Mouse (Mus musculus) hindbrain, embryonic 15.5 days (tissue): Measurements from ENCODE around the gene Chchd10. TPM values are rescaled to one million over a fixed set of nuclear protein-coding genes. Genes with fewer than 3 reads are reported as not detected.
"Not testable (repeated sequence)": the region's sequence is repeated elsewhere in the genome, so short reads cannot be mapped to it uniquely, and the experiment has no call there.

ENCODE experiments used
- ATAC-seq: fragments of 200-750 bp; cut with Nextera tagmentation; 2 replicates; pipeline ENCODE4 v1.8.0; 2017; ENCODE audit warnings: low read depth, moderate number of reproducible peaks, moderate TSS enrichment; ENCODE audit not compliant: low FRiP score
- H3K27ac ChIP-seq: fragments of 300-500 bp; sonication (generic); replicated peaks from 2 replicates; pipeline ENCODE4 v1.5.1; 2015; ENCODE audit warnings: mild to moderate bottlenecking, inconsistent platforms
- H3K27me3 ChIP-seq: fragments of 300-500 bp; sonication (generic); 2 replicates; pipeline ENCODE4 v1.6.1; 2015; ENCODE audit warnings: control low read depth, inconsistent platforms
- H3K36me3 ChIP-seq: fragments of 300-500 bp; sonication (generic); 2 replicates; pipeline ENCODE4 v1.6.1; 2015; ENCODE audit warnings: control low read depth, inconsistent platforms
- H3K4me1 ChIP-seq: fragments of 300-500 bp; sonication (generic); replicated peaks from 2 replicates; pipeline ENCODE4 v1.6.1; 2015; ENCODE audit warnings: control low read depth, inconsistent platforms
- H3K4me2 ChIP-seq: fragments of 300-500 bp; sonication (generic); 2 replicates; pipeline ENCODE4 v1.6.1; 2015; ENCODE audit warnings: moderate library complexity, mild to moderate bottlenecking, inconsistent platforms
- H3K4me3 ChIP-seq: fragments of 300-500 bp; sonication (generic); 2 replicates; pipeline ENCODE4 v1.5.1; 2015; ENCODE audit warnings: mild to moderate bottlenecking, inconsistent platforms
- H3K9ac ChIP-seq: fragments of 300-500 bp; sonication (generic); 2 replicates; pipeline ENCODE4 v1.6.1; 2015; ENCODE audit warnings: inconsistent platforms
- H3K9me3 ChIP-seq: fragments of 300-500 bp; sonication (generic); 2 replicates; pipeline ENCODE4 v1.6.1; 2016; ENCODE audit warnings: control low read depth, inconsistent platforms
- WGBS: fragments of 180-500 bp; shearing (Covaris S2); methylation state at CpG from one replicate; pipeline ENCODE4 v1.1.7; 2015; 5-methylcytosine and 5-hydroxymethylcytosine counted together
- polyA plus RNA-seq: library from polyadenylated mRNA; unstranded; fragments of >200 nt; fragmentation: Nextera tagmentation; extraction: Ambion mirVana; gene quantifications from 2 replicates; pipeline ENCODE4 v1.2.1, GENCODE M21; 2015

Chchd10 gene
- 139 and 143 TPM in 2 replicates for polyA plus RNA-seq

DNA sequence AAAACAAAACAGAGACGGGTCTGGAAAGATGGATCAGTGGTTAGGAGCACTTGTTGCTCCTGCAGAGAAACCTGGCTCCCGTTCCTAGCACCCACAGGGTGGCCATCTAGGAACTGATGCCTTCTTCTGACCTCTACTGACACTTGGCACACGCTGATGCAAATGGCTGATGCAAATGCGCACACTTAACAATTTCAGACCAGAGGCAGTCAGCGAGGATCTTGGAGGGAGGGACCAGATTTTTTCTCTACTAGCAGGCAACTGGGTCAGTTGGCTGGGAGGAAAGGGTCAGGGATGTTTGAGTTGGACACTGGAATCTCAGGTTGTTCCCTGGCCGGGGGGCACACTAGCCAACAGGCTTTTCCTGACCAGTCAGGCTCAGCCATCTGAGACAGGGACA lies at the start of gene Chchd10:
Gene Chchd10 (plus strand): TSS at position 240 of the 400 bp plus-strand sequence.
- 13% methylated on average over 6 of the region's 6 CpGs for WGBS
- Histone ChIP-seq H3K27me3 (peaks cover 14% of the 10 kb centered on the region; the same call in 1 of the 2 replicates), H3K4me2 (peak within 1 kb of the TSS; percentile 90), H3K4me3 (peak within 1 kb of the TSS; percentile 44), H3K27ac (no peak within 1 kb of the TSS), H3K4me1 (peaks cover 50% of the 10 kb centered on the region), H3K36me3 (no peaks in the 10 kb centered on the region), H3K9ac (peak within 1 kb of the TSS; percentile 65), H3K9me3 (no peaks in the 10 kb centered on the region)
- no peak for ATAC-seq

DNA sequence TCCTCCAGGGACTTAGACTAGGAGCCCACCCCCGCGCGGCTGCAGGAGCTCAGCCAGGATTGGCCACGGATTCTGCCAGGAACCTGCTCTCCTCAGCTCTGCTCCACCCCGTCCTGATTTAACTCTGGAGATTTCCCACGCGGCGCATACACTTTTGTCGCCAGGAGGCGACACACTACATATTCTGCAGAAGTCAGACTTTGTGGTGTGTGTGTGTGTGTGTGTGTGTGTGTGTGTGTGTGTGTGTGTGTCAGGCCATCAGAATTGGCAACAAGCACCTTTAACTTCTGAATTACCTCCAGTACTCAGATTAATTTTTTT lies 49.7 kb upstream of the Chchd10 start:
- no peaks in the 10 kb centered on the region for H3K9me3 ChIP-seq
- 0 out of 2 replicates have a peak overlapping the region, but pooled peaks have one; percentile 25 for H3K27ac ChIP-seq
- H3K9ac ChIP-seq = 0 out of 2 replicates have a peak overlapping the region, but pooled peaks have one; percentile 16
- peak overlapping the region; percentile 37 for H3K4me2 ChIP-seq
- ATAC-seq = peak; percentile 73; the same call in 1 of the 2 replicates
- no peaks in the 10 kb centered on the region for H3K27me3 ChIP-seq
- no peaks in the 10 kb centered on the region for H3K36me3 ChIP-seq
- 0 out of 2 replicates have a peak overlapping the region, but pooled peaks have one; percentile 7 for H3K4me3 ChIP-seq
- peaks cover 17% of the 10 kb centered on the region for H3K4me1 ChIP-seq
- 2% methylated on average over 10 of the region's 10 CpGs for WGBS

DNA sequence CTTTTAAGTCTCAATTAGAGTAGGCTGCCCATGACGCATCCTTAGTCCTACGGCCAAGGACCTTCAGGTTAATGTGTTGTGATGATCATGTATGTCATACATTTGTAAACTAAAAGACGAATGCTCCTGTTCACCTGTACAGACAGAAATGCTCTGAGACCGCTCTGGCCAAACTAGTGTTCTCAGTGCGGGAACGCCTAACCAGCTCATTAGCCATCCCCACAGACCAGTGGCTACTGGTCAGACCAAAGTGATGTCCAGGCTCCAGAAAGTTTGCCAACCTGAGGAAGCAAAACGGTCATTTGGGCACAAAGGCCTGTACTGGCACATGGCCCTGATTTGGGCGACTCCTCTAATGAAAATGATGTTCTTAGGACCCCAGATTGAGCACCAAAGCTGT lies 48.2 kb upstream of the Chchd10 start:
- H3K27ac ChIP-seq = no peak overlapping the region

DNA sequence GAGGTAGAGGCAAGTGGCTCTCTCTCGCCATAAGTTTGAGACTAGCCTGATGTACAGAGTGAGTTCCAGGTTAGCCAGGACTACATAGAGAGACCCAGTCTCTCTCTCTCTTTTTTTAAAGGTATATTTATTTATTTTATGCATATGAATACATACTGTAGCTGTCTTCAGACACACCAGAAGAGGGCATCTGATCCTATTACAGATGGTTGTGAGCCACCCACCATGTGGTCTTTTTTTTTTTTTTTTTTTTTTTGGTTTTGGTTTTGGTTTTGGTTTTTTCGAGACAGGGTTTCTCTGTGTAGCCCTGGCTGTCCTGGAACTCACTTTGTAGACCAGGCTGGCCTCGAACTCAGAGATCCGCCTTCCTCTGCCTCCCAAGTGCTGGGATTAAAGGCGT lies 45.4 kb upstream of the Chchd10 start:
- H3K4me2 ChIP-seq = not testable (repeated sequence)

More for the DNA sequence above, 48.2 kb upstream of the Chchd10 start:
- no peak for ATAC-seq
- Histone ChIP-seq H3K4me2 (no peak overlapping the region), H3K36me3 (no peaks in the 10 kb centered on the region), H3K4me3 (no peak overlapping the region), H3K4me1 (peaks cover 17% of the 10 kb centered on the region), H3K9me3 (no peaks in the 10 kb centered on the region), H3K9ac (no peak overlapping the region), H3K27me3 (no peaks in the 10 kb centered on the region)
- 97% methylated on average over 8 of the region's 8 CpGs for WGBS

DNA sequence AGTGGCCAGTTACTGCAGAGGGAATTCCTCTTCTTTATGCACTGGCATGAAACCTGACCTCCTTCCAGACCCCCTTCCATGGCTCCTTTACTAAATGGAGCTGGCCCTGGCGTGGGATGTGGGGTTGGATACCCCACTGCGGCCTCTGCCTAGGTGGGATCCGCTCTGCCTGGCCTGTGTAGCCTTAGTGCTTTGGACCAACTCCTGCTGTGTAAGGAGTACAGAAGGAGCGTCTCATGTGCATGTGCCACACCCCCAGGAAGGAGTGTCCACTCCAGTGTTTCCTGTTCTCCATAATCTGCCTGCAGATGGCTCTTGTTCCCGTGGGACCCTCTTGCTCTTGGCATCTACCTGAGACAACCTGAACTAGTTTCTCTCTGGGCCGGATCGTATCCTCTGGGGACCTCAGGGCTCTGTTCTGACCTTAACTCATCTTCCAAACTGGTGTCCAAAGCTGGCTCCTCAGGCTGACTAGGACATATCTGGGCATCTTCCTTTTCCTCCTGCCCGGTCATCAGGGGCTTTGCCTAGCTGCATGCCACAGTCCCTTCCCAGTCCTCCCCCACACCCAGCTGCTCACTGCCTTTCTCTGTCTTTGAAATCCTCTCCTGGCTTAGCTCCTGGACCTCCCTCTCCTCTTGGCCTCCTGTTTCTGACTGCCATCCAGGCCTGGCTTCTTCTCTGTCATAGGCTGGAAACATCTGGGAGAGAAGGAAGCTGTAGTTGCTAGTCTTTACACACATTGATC lies 43.4 kb upstream of the Chchd10 start:
- no peak for ATAC-seq
- 57% methylated on average over 8 of the region's 8 CpGs for WGBS

More for the DNA sequence above, 45.4 kb upstream of the Chchd10 start:
- not testable (repeated sequence) for H3K36me3 ChIP-seq, ATAC-seq, H3K9ac ChIP-seq, H3K4me1 ChIP-seq, H3K4me3 ChIP-seq, H3K27ac ChIP-seq, H3K27me3 ChIP-seq, H3K9me3 ChIP-seq
- 89% methylated on average over 5 of the region's 5 CpGs for WGBS

DNA sequence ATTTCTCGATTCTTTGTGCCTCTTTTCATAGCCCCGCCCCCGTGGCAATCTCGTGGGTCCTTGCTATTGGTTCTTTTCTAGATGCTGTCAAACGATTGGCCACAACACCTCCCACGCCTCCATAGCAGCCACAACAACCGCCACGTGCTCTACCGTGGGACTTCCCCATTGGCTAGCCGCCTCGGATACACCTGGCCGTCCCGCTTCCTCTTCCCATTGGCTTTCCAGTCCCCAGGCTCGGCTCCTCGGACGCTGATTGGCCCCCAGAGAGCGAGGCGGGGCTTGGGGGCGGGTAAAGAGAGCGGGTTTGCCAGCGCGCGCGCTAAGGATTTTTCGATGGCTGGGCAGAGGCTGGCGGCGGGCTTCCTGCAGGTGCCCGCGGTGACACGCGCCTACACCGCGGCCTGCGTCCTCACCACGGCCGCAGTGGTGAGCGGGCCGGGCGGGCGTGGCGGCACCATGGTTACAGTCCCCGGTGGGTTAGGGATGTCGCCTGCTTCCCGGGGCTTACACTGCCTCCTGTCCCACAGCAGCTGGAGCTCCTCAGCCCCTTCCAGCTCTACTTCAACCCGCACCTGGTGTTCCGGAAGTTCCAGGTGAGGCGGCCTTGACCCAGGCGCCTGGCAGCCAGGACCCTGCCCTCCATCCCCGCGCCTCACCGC lies 39.7 kb upstream of the Chchd10 start, which contains the start of gene Derl3:
Gene Derl3 (plus strand): TSS at position 325 of the 662 bp plus-strand sequence.
- Histone ChIP-seq H3K36me3 (peaks cover 29% of the 10 kb centered on the region), H3K4me3 (peak within 1 kb of the TSS; percentile 35), H3K9ac (0 out of 2 replicates have a peak within 1 kb of the TSS, but pooled peaks have one; percentile 17), H3K27me3 (no peaks in the 10 kb centered on the region), H3K4me2 (peak within 1 kb of the TSS; percentile 80), H3K27ac (0 out of 2 replicates have a peak within 1 kb of the TSS, but pooled peaks have one; percentile 5), H3K4me1 (peaks cover 6% of the 10 kb centered on the region), H3K9me3 (no peaks in the 10 kb centered on the region)
- ATAC-seq = peak; percentile 99
- 2% methylated on average over 51 of the region's 51 CpGs for WGBS

More for the DNA sequence above, 43.4 kb upstream of the Chchd10 start:
- no peak overlapping the region for H3K9ac ChIP-seq
- no peak overlapping the region for H3K27ac ChIP-seq
- no peak overlapping the region for H3K4me3 ChIP-seq
- no peak overlapping the region for H3K4me2 ChIP-seq
- no peaks in the 10 kb centered on the region for H3K27me3 ChIP-seq
- H3K9me3 ChIP-seq = no peaks in the 10 kb centered on the region
- H3K36me3 ChIP-seq = no peaks in the 10 kb centered on the region
- peaks cover 6% of the 10 kb centered on the region for H3K4me1 ChIP-seq

DNA sequence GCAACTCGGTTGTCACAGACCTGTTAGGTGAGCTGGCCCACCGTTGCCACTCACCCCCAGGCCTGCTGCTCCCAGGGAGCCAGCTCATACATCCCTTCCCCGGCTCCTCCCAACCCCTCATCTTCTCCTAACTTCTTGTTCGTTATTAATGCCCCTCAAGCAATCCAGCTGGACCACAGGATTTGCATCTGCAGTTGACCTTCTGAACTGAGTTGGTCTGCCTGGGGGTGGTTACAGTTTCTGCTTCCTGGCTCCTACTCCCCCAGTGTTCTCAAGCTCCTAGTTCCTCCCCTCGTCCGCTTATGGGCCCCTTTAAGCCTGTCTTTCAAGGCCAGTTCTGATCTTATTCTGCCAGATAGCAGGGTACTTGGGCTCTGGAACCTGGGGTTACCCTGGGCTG lies 38.3 kb upstream of the Chchd10 start:
- Histone ChIP-seq H3K4me1 (peaks cover 10% of the 10 kb centered on the region), H3K9me3 (no peaks in the 10 kb centered on the region), H3K4me3 (no peak overlapping the region), H3K27me3 (no peaks in the 10 kb centered on the region), H3K36me3 (peaks cover 38% of the 10 kb centered on the region), H3K27ac (no peak overlapping the region), H3K4me2 (no peak overlapping the region), H3K9ac (no peak overlapping the region)
- 82% methylated on average over 6 of the region's 6 CpGs for WGBS
- ATAC-seq = no peak

DNA sequence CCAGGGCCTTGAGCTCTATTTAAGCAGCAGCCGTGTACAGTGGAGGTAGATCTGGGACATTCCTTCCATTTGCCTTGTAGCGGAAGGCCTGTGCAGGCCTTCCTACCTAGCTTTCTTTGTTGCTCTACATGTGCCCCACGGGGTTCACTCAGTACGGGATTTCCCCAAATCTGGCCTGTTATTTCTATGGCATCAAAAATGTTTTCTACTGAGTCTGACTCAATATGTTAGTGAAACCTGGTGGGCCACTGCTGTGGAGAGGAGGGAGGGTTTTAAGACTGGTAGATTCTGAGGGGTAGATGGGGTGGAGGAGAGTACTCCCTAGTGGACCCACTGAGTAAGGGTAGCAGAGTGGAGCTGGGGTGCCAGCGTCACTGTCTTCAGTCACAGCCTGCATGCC lies 37.2 kb upstream of the Chchd10 start:
- Histone ChIP-seq H3K27ac (no peak overlapping the region), H3K27me3 (no peaks in the 10 kb centered on the region), H3K36me3 (peaks cover 47% of the 10 kb centered on the region), H3K4me3 (no peak overlapping the region), H3K9me3 (no peaks in the 10 kb centered on the region), H3K9ac (no peak overlapping the region), H3K4me2 (no peak overlapping the region), H3K4me1 (peaks cover 10% of the 10 kb centered on the region)
- no peak for ATAC-seq
- WGBS = 94% methylated on average over 5 of the region's 5 CpGs

DNA sequence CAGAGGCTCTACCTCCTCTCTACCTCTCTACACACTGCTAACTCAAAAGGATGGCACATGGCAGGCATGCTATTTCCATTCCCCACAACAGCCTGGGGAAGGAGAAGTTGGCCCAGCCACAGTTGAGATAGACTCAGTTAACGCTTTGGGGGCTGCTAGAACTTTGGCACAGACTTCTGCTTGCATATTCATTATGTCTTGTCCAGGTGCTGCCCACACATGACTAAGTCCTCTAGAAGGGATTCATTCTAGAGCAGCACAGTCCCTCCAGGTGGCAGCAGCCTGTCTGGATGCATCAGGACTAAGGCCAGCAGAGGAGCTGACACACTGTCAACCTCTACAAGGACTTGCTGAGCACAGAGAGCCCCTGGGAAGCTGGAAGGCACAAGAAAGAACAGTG lies 36.7 kb upstream of the Chchd10 start:
- Histone ChIP-seq H3K27me3 (no peaks in the 10 kb centered on the region), H3K9ac (no peak overlapping the region), H3K36me3 (peaks cover 52% of the 10 kb centered on the region), H3K4me1 (peaks cover 10% of the 10 kb centered on the region), H3K27ac (no peak overlapping the region), H3K4me2 (no peak overlapping the region), H3K9me3 (no peaks in the 10 kb centered on the region), H3K4me3 (no peak overlapping the region)
- 93% methylated on average over 1 of the region's 1 CpGs for WGBS
- ATAC-seq = no peak

DNA sequence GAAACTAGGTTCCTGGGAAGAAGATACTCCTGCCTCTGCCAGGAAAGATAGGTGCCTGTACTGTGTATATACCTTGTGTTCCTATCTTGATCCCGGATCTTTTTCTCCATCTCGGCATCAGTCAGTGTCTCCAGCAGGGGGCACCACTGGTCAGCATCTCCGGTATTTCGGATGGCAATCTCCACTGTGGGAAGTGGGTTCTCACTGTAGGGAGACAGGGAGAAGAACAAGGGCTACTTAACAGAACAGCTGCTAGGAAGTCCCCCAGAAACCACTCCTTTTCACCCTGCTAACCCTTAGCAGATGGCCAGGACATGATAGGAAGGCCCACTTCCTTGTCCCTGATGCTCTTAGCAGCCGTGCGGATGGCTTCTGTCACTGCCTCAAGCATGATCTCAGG lies 35.6 kb upstream of the Chchd10 start:
- Histone ChIP-seq H3K4me3 (no peak overlapping the region), H3K9ac (no peak overlapping the region), H3K27me3 (no peaks in the 10 kb centered on the region), H3K27ac (no peak overlapping the region), H3K9me3 (no peaks in the 10 kb centered on the region), H3K4me1 (peaks cover 10% of the 10 kb centered on the region), H3K36me3 (peaks cover 64% of the 10 kb centered on the region), H3K4me2 (no peak overlapping the region)
- no peak for ATAC-seq
- 29% methylated on average over 6 of the region's 6 CpGs for whole genome bisulfite sequencing

DNA sequence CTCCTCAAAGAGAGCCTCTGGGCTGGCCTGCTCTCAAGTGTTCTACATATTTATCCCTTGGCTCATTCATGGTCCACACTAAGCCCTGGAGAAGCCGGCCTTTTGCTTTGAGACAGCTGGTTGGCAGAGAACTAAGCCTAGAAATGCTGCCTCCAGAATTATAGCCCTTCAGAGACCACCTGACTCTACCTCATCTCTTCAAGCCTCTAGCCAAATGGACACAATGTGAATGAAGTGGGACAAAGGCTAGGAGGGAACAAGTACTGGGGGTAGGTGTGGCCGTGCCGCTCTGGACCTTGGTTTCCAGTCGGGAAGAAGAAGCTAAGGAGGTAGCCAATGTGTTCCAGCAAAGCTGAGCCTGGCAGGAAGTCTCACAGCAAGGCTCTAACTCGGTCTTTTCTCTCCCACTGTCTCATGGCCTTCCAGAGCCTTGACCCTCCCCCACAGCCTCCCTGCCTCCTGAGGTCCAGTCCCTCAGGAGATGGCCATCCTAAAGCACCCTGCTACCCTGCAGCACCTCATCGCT lies 34.8 kb upstream of the Chchd10 start:
- H3K27ac ChIP-seq = no peak overlapping the region
- no peak for ATAC-seq
- H3K9ac ChIP-seq = no peak overlapping the region
- H3K36me3 ChIP-seq = peaks cover 71% of the 10 kb centered on the region
- no peaks in the 10 kb centered on the region for H3K27me3 ChIP-seq
- H3K4me1 ChIP-seq = peaks cover 10% of the 10 kb centered on the region
- no peaks in the 10 kb centered on the region for H3K9me3 ChIP-seq
- H3K4me3 ChIP-seq = no peak overlapping the region
- WGBS = 81% methylated on average over 6 of the region's 6 CpGs
- no peak overlapping the region for H3K4me2 ChIP-seq

DNA sequence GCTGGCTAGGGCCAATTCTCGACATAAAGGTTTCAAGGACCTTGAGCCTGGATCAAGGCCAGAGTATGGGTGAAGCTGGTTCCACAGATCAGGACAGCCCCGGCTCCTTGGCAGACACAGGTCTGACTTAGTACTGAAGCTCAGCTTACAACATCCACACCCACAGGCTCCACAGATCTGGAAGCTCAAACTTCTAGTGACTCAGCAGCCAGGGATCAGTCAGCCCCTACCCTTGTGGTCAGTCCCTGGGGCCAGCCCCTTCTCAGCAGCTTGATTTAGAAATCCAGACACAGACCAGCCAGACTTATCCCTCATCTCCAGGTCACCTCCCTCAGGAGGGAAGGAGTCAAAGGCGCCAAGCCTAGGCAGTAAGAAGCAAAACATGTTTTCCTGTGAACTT lies 34.1 kb upstream of the Chchd10 start:
- Histone ChIP-seq H3K36me3 (peaks cover 78% of the 10 kb centered on the region), H3K27ac (peak overlapping the region; percentile 18), H3K9me3 (no peaks in the 10 kb centered on the region), H3K4me1 (0 out of 2 replicates have a peak, but pooled peaks cover 4% of the 10 kb centered on the region), H3K27me3 (no peaks in the 10 kb centered on the region), H3K4me3 (no peak overlapping the region), H3K9ac (no peak overlapping the region), H3K4me2 (no peak overlapping the region)
- 0 out of 2 replicates have a peak, but pooled peaks have one; percentile 29 for ATAC-seq
- 69% methylated on average over 3 of the region's 3 CpGs for WGBS
